Mouse (Mus musculus) embryo, embryonic 11.5 days (tissue): ENCODE data around the gene Gfra4.
"Not testable (repeated sequence)": the region's sequence is repeated elsewhere in the genome, so short reads cannot be mapped to it uniquely, and the experiment has no call there.

ENCODE experiments used
- DNase-seq: peaks from one replicate; pipeline ENCODE4 v3.0.0-alpha.2; 2012; ENCODE audit warnings: low read depth, low spot score

Gfra4 gene

DNA sequence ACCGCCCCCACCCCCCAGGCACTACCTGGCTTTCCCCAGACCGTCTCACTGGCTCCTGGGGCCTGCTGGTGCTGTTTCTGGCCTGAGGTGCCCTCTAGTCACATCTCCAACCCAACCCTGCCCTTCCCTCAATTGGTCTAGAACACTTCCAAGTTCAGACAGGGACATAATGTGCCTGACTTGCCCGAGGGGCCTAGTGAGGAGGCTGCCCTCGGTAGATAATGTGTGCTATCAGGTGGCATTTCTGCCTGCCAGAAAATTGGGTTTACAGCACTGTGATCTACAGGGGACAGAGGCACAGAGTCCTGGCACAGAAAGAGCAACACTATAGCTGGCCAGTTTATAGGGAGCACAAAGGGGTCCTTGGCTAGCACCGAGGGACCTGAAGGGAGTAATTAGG is 9.2 kb upstream of the Gfra4 start:
- DNase-seq, result no peak

DNA sequence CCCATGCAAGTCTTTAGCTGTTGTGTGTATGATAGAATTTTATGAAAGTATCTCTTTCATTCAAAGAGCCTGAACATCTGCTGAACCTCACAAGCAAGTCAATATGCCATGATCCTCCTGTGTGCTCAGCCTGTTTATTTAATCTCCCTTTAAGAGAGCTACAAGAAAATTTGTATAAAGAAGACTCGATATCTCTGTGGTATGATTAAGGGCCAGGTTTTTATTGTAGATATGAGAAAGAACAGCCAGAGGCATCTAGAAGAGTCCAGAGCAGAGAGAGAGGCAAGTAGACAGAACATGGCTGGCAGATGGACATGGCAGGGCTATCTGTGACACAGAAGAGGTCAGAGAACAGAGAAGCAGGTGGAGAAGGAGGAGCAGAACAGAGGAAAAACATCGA is 3.1 kb upstream of the Gfra4 start:
- no peak for DNase-seq

DNA sequence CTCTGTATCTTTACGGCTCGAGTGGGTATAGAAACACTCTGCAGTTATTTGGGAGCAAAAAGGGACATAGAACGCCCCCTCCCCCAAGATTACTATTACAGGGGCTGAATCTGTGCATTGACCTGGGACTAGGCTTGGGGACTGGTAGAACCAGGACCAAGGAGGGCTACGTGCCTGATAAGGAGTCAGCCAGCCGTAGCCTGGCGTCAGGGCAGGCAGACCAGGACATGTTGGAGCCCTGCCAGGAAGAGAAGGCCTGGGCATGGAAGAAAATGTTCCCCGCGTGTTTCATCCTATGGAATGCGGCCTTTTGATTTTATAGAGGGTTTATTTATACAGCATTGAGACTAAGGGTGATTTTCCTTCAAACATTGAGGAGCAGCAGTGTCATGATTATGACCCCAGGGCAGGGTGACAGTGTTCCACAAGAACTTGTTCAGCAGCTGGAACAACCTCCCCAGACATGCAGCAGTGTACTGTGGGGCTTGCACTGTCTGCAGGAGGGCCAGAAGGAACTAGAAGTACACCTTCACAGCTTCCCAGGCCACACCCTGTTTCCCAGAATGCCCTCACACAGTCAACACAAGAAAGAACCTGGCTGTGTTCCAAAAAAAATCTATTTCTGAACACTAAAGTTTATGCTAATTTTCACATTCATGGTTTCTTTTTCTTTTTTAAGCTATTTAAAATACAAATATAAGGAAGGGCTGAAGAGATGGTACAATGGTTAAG is 2.3 kb upstream of the Gfra4 start:
- DNase-seq, result no peak

DNA sequence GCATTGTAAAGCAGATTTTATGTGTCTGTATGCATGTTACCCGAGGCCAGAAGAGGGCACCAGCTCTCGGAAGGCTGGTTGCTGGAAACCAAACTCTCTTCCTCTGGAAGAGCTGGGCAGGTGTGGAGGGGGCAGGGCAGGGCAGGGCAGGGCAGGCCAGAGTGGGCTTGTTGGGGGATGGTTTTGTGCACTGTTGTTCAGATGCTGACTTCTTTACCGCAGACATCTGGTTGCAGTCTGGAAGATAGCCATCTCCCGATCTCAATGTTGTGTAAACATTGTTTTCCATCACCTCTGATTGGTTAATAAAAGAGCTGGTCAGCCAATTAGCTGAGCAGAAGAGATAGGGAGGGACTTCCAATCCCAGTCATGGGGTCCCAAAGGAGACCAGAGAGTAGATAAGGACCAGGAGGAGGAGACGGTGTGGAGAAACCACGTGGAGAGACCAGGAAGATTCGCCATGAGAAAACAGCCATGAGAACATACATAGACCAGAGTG is 1.5 kb upstream of the Gfra4 start:
- DNase-seq, result no peak

DNA sequence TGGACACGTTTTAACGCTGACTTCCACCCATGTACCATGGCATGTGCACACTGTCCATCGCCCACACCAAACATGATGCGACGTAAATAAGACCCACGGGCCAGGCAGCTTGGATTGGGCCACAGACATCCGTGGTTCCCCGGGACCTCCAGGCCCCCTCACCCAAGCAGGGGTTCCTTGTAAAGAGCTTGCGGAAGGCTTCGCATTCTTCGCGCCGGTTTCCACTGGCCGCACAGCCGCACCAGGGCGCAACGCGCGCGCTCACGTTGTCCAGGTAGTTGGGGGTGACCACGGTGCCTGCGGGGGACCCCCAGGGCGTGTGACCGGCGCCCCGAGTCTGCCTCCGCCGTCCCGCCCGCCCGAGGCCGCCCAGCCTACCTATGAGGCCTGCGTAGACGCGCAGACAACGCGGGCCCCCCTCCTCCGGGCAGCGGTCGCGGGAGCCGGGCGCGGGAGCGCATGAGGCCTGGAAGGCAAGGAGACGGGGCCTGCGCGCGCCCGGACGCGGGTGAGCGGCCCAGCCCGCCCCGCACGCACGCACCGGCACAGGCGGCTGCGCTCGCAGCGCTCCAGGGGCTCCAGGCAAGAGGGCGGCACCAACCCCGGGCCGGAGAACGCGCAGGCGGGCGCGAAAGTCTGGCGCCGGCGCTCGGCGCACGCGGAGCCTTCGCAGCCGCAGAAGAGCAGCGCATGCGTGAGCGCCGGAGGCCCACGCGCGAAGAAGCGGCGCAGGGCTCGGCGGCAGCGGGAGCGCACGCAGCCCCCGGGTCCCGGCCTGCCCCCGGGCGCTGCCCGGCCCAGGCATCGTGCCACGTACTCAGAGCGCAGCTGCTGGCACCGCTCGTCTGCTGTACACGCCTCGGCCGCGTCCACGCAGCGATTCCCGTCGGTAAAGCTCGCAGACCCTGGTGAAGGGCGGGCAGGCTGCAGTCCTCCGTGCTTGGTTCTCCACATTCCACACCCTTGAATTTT is 1.7 kb downstream of the Gfra4 start:
- no peak for DNase-seq

DNA sequence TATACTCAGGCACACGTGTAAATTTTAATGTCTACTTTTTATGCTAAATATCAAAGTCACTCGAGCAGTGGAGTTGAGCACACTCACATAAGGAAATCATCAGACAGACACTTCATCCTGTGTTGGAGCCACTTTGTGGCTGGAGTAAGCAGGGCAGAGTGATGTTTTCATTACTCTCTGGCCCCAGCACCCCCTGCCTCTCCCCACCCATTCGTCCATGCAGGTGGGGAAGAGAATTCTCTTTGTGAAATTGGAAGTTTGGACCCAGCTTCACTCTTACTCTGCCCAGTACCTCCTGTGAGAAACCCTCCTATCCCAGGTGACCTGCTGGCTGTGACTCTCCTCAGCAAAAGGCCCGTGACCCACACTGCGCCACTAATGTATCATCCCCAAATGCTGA is 4.2 kb downstream of the Gfra4 start:
- DNase-seq, result no peak

DNA sequence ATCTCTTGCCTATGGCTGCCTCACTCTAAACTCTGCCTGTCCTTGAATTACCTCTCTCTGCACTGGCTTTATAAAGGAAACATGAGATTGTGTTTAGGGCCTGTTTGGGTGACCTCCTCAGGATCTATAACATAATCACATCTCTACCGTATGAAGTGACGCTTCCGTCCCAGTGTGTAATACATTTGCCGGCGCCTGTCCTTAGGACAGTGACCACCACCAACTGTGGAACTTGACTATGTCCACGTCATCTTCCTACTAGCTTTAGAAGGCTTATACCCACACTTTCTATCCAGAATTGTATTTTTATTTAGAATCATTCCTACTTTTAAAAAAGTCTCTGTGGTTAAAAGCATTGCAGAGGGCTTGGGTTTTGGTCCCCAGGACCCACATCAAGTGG is 4.7 kb downstream of the Gfra4 start:
- DNase-seq, result no peak

DNA sequence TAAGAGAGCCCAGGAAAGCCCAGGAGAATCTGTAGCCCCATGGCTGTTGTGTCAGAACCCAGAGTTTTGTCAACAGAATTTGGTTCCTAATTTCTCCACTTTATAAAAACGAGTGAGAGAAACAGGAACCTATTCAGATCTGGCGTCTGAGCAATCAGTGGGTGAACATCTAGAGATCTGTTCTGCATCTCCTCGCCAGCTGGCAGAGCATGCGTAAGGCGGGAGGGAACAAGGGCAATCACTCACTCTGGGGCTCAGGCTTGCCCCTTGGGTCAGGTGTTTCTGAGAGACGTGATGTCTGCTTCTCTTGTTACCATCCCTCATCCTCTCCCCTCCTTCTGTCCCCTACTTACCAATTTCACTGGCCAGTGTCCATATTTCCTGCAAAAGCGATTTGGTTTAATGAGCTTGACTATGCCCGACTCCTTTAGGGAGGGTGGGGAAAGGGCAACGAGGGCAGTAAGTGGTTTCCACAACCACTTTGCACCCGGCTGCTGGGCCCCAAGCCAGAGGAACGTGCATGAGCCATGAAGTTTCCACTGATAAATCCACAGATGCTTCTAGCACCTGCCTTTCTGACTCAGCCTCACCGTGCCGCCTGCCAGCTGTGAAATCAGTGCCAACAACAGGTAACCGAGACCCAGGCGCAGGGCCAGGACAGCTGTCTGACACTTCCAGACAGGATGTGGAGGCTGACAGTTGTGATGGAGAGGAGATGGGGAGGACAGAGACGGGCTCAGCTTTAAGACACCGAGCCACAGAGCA is 5.5 kb downstream of the Gfra4 start:
- no peak for DNase-seq

DNA sequence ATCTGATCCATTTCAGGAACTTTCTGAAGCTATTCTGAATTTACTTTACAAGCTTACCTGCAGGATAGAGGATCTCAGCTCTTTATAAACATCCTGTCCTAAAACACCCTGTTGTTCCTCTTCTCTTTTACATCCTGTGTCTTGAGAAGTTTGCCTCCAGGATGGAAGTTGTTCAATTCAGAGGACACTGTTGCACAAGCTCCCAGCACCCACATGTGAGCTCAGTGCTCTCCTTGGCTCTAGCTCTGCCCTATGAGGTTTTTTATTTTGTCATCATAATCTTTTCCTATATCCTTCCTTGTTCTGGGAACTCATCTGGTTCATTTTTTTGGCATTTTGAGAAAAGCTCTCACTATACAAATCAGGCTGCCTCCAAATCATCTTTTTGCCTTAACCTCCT is 6.1 kb downstream of the Gfra4 start:
- DNase-seq, result no peak

DNA sequence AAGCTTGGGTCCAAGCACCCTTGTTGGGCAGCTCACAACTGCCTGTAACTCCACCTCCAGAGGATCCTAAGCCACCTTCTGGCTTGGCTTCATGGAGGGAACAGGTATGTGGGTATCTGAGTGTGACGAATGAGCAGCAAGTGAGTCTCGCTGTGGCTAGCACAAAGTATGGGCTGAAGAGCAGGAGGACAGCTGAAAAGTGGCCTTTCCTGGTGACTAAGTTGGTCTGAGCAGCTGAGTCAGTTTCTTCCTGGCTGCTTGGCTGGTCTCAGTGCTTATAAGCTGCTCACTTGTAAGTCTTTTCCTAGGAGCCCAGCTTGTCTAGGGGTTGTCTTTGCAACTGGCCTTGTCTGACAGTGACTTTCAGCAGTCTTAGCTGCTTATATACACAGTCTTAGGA is 6.5 kb downstream of the Gfra4 start:
- no peak for DNase-seq

DNA sequence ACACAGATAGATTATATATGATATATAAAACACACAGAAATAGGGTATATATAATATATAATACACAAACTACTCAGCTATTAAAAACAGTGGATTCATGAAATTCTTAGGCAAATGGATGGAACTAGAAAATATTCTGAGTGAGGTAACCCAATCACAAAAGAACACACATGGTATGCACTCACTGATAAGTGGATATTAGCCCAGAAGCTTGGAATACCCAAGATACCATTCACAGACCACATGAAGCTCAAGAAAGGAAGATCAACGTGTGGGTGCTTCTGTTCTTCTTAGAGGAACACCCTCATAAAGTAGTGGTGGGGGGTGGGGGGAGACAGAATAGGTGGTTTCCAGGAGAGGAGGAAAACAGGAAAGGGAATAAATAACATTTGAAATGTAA is 11.5 kb downstream of the Gfra4 start:
- DNase-seq, result not testable (repeated sequence)

DNA sequence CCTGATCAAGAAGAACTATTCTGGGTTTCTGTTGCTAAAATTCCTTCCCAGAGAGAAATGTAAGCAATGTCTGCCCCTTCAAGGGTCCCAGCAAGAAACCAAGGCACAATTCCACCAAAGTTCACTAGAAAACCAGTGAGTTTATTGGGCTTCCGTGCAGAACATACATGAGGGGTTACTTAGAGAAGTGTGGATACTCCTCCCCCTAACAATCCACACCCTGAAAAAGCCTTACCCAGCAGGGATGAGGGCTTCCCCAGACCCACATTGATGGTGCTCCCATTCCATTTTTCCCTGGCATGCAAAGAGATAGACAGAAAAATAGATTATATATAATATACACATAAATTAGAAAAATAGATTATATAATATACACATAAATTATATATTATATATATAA is 11.9 kb downstream of the Gfra4 start:
- no peak for DNase-seq

DNA sequence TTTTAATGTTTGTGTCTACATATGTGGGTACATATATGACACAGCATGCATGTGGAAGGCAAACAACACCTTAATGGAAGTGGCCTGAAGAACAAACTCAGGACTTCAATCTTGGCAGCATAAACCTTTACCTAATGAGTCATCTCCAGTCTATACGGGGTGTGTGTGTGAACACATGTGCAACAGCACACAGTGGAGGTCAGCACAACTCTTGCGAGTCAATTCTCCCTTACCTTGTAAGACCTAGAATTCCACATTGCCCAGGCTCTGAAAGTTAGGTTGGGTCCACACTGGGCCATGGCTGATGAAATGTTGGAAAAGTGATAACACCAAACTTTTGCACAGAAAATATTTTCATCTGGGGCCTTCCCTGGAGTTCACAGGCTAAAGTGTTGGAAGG is 12.3 kb downstream of the Gfra4 start:
- no peak for DNase-seq

DNA sequence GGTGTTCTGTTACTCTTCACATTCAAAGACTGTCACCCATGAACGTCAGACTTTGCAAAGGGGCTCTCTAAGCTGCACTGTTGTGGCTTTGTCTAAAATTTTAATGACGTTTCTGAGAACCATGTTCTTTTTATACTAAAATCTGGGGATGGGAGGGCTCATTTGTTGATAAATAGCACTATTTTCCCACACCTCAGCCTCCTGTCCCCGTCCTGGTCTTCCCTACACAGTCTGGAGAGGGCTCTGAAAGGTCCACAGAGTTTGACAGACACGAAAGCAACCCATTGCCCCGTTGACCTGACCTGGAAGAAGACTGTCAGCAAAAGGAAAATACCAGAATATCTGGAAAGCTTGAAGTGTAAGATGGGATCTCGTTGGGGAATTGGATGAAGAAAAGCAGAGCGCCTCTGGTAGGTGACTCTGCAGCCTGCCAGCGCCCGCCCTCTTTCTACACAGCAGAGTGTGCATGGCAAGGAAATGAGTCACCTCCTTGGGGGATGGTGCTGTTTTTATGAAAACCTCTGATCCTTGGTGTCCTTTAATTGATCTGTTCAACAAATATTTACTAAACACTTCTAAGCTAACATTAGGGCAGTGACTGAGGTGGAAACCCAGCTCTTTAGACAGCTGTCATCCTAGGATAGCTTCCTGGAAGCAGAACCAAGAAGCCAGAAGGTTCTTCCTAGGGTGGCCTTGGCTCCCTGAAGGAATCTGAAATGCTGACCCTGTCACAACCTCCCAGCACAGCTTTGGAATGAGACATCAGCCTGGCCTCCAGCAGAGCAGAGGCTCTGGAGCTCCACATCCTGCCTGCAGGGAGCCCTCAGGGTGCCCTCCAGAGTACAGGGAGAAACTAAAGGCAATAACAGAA is 13.6 kb downstream of the Gfra4 start:
- no peak for DNase-seq

DNA sequence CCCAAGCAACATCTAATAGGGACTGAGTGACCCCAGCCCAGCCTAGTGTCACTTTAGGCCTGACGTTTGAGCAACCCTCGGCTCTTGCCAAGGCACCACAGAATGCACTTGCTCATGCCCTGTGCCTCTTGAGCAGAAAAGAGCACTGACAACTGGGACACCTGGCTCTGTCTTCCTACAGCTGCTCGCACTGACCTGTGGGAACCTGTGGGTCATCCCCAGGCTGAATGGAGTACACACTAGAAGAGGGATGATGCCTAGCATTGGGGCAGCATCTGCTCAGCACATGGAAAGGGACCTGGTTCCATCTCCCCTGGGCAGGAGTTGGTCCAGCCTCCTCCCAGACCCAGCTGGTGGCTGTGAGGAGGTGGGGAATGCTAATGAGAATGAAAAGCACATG is 15.9 kb downstream of the Gfra4 start:
- no peak for DNase-seq

DNA sequence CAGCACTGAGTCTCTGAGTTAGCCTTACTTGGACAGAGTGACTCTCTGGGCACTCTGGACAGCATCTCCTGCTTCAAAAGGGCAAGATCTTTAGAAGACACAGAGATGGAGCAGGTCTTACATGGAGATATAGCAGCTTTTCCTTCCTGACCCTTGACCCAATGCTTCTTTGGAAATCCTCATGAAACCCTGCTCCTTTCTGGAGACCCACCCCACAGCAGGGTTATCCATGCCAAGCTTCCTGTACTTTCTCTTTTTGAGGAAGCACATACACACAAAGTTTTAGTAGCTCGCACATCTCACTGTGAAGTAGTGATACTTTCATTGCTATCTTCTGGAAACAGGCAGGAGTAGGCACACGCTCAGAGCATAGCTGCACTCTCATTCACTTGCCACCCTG is 17.7 kb downstream of the Gfra4 start:
- DNase-seq, result no peak

DNA sequence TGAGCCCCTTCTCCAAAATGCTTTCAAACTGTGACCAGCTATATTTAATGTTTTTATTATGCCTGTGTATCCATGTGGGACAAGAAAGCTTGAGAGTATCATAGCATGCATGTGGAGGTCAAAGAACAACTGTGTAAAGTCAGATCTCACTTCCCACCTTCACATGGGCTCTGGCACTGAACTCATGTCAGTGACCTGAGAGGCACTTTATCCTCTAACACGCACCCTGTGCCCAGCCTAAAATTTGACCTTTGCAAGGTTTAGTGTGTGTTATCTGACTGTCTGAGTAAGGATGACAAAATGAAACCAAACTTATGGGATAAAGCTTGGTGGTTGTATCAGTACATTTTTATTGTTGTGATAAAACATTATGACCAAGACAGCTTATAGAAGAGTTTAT is 32.3 kb downstream of the Gfra4 start:
- no peak for DNase-seq

DNA sequence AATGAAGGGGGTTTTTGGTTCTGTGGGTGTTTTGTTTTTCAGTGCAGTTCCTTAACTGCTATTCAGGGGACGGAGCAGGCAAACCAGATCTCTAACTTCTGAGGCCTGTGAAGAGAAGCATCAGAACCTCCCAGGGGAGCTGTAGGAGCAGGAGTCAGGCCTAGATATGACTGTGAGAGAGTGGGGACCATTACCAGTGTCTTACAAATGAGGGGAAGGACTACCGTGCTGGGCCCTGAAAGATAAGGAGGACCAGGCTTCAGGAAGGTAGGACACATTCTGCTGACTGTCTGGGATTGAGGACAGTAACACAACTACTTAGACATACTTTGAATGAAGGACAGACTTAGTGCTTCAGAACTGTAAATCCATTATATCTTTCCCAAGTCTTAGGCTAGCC is 33.8 kb downstream of the Gfra4 start:
- DNase-seq, result no peak

DNA sequence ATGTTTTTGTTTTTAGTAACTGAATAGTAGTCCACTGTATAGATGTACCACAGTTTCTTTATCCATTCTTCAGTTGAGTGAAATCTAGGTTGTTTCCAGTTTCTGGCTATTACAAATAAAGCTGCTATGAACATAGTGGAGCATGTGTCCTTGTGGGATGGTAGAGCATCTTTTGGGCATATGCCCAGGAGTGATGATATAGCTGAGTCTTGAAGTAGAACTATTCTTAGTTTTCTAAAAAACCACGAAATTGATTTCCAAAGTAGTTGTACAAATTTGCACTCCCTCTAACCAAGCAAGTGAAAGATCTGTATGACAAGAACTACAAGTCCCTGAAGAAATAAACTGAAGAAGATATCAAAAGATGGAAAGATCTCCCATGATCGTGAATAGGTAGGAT is 50.1 kb downstream of the Gfra4 start:
- no peak for DNase-seq
